Mouse (Mus musculus) skeletal muscle tissue, adult 2 months (tissue): ENCODE measurements at regions not wholly inside any gene's neighbourhood (a gene's known extent, or its start where the extent isn't known, plus 50 kb on each side); places are given as distances from the start of the nearest gene placed in this dataset.
"Not testable (repeated sequence)": the region's sequence is repeated elsewhere in the genome, so short reads cannot be mapped to it uniquely, and the experiment has no call there.

Source experiments
- DNase-seq: peaks from one replicate; pipeline ENCODE4 v3.0.0-alpha.2; 2012; ENCODE audit warnings: low read depth, low spot score

- no peak for DNase-seq
These were observed 128.9 kb downstream of the Dll1 start for GRCm38 (mm10) chr17:15247546-15248416.

GRCm38 (mm10) chr17:15242976-15243635 lies 133.6 kb downstream of the Dll1 start:
- no peak for DNase-seq

- DNase-seq = no peak
These were observed 134.3 kb downstream of the Dll1 start for GRCm38 (mm10) chr17:15242356-15242755.

GRCm38 (mm10) chr17:15241491-15241890 lies 135.2 kb downstream of the Dll1 start:
- no peak for DNase-seq

- not testable (repeated sequence) for DNase-seq
These were observed 136.0 kb downstream of the Dll1 start for GRCm38 (mm10) chr17:15240641-15241040.

- DNase-seq = no peak
These were observed 136.7 kb downstream of the Dll1 start for GRCm38 (mm10) chr17:15240011-15240410.

- no peak for DNase-seq
These were observed 141.6 kb downstream of the Dll1 start for GRCm38 (mm10) chr17:15235041-15235440.

GRCm38 (mm10) chr17:15231175-15231574 lies 145.5 kb downstream of the Dll1 start:
- DNase-seq = no peak

- no peak for DNase-seq
These were observed 147.5 kb downstream of the Dll1 start for GRCm38 (mm10) chr17:15229159-15229558.

- DNase-seq = no peak
These were observed 148.6 kb downstream of the Dll1 start for GRCm38 (mm10) chr17:15228077-15228476.

GRCm38 (mm10) chr17:15223826-15224225 lies 152.8 kb downstream of the Dll1 start:
- DNase-seq = no peak

- no peak for DNase-seq
These were observed 153.7 kb downstream of the Dll1 start for GRCm38 (mm10) chr17:15222923-15223322.

GRCm38 (mm10) chr17:15214157-15214685 lies 162.5 kb downstream of the Dll1 start:
- DNase-seq = no peak

GRCm38 (mm10) chr17:15208808-15209173 lies 167.5 kb upstream of the Gm3448 start:
- DNase-seq = no peak

GRCm38 (mm10) chr17:15208030-15208807 lies 166.9 kb upstream of the Gm3448 start:
- peak; percentile 13 for DNase-seq

GRCm38 (mm10) chr17:15207182-15208029 lies 166.1 kb upstream of the Gm3448 start:
- no peak for DNase-seq

- no peak for DNase-seq
These were observed 164.5 kb upstream of the Gm3448 start for GRCm38 (mm10) chr17:15205799-15206198.

GRCm38 (mm10) chr17:15204524-15204923 lies 163.2 kb upstream of the Gm3448 start:
- no peak for DNase-seq

- DNase-seq = no peak
These were observed 157.9 kb upstream of the Gm3448 start for GRCm38 (mm10) chr17:15199235-15199634.

GRCm38 (mm10) chr17:15197361-15197760 lies 156.0 kb upstream of the Gm3448 start:
- no peak for DNase-seq

GRCm38 (mm10) chr17:15195819-15196218 lies 154.5 kb upstream of the Gm3448 start:
- peak; percentile 82 for DNase-seq
